Mouse (Mus musculus) C2C12 (cell line): ENCODE results near the gene Kctd4.

ENCODE experiments used
- CTCF ChIP-seq: IDR thresholded peaks from one replicate; pipeline ENCODE4 v1.5.1; 2011; ENCODE audit not compliant: control insufficient read depth, insufficient read depth, insufficient read length
- MYOG ChIP-seq: IDR thresholded peaks from one replicate; pipeline ENCODE4 v1.6.1; 2011; ENCODE audit not compliant: control insufficient read depth, insufficient read length; ENCODE audit errors: extremely low read depth
- USF1 ChIP-seq: IDR thresholded peaks from one replicate; pipeline ENCODE4 v1.6.1; 2011; ENCODE audit warnings: low read depth, mild to moderate bottlenecking, control low read depth, moderate library complexity

DNA sequence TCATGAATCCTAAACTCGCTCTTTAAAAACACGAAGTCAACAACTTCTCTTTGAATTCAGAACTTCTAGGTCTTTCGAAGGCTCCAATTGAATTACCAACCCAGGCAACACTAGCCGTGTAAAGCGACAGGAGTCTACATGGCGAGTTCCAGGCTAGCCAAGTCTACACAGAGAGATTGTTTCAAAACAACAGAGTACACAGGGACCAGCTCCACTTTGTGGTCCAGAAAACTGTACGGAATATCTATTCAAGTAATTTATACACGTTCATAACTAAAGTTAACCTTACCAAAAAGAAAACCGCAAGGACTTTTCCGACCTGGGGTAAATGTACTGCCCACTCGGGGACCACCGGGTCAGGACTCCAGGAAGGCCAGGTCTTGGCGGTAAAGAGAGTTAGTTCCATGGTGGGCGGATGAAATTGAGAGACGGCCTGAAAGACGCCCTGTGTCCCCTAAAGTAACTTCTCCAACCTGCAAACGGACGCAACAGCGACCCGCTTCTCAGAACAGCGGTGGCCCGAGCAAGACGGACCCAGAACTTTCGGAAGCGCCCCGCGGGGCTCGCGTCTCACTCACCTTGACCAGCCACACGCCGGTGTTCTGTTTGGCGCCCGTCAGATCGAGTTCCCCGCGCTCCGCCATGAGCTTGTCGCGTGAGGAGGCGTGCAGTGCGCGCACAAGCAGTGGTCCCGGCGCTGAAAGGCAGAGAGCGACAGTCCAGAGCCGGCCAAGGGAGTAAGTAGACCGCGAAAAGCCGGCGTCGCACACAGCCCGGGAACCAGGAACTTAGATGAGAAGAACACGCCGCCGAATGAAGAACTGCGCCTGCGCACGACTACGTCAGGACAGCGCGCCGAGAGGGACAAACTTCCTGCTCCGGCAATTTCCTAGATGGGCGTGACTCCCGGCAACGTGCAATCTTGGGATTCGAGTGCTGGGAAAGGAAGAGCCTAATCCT, 55.6 kb downstream of the Kctd4 start, which contains the start of gene Gtf2f2:
- TF ChIP-seq CTCF (no peak), USF1 (no peak), MYOG (no peak)
